Mouse (Mus musculus) c-Kit-positive CD71-negative TER-119-negative erythroid progenitor cells, embryonic 14.5 days (primary cell): Measurements from ENCODE around the gene Olfr868.

Experiments
- DNase-seq: peaks from one replicate; pipeline ENCODE4 v3.0.0-alpha.2; 2013; ENCODE audit warnings: low read depth

The Olfr868 gene

GRCm38 (mm10) chr9:20098326-20098725 lies at the start of gene Olfr868:
Gene Olfr868 (plus strand): TSS chr9:20098626.
- DNase-seq, result no peak

- no peak for DNase-seq
Observed at GRCm38 (mm10) chr9:20057462-20057861, 41.0 kb upstream of the Olfr868 start, which contains the start of gene Olfr867. Gene Olfr867 (minus strand): TSS chr9:20057562.

DNA sequence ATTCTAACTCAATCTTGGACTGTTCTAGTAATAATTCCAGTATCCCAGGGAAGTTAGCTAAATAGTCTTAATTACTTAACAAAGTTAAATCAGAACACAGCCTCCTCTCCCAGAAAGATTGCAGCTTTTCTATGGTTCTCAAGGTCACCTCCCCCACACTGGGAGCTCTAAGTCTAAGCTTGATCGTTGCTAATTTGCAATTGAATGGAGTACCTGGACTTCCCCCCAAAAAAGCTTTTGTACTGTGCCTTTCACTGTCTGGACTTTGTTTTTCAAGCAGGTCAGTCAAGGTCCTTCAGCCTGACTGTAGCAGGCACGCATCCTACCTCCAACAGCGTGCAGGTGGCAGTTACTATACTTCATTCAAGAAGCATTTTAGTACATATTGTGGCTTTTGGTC lies 28.2 kb upstream of the Olfr868 start:
- DNase-seq, result no peak

- DNase-seq, result no peak
Observed at GRCm38 (mm10) chr9:20071291-20071690, 27.1 kb upstream of the Olfr868 start.

DNA sequence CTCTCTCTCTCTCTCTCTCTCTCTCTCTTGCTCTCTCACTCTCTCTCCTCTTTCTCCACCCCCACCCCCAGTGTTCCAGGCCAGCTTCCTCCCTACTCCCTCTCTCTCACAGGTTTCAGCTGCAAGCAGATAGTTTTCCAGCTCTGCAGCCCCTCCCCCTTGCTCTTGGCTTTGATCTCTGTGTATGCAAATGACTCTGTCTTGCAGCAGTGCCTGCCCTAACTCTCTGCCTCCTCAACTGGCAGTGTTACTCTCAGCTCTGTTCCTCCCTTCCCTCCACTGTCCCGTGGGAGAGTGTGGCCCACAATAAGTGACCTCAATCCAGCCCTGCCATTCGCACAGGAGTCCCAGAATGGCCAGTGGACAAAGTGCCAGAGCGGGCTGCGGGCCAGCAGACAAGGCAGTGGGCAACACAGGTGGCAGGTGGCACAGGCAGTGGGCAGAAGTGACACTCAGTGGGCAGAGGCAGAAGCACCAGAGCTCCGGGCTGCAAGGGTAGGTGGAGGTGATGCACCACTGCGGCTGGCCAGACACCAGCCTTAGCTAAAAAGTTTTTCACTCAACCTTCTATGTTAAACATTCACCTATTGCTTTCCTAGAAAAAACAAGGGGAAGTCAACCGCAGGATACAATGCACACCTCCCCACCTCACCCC lies 24.8 kb upstream of the Olfr868 start:
- no peak for DNase-seq

GRCm38 (mm10) chr9:20128709-20129108 lies 30.3 kb downstream of the Olfr868 start, which contains the start of gene Olfr869:
Gene Olfr869 (plus strand): TSS chr9:20129009.
- no peak for DNase-seq

- DNase-seq, result no peak
Observed at GRCm38 (mm10) chr9:20149706-20150105, 51.3 kb downstream of the Olfr868 start.
